Mouse (Mus musculus) neural tube, embryonic 13.5 days (tissue): Measurements from ENCODE around the gene Gpc3. TPM values are rescaled to one million over a fixed set of nuclear protein-coding genes. Genes with fewer than 3 reads are reported as not detected.

Experiments used
- ATAC-seq: fragments of 200-750 bp; cut with Nextera tagmentation; 2 replicates; pipeline ENCODE4 v1.8.0; 2017; ENCODE audit warnings: low read depth, mild to moderate bottlenecking, moderate TSS enrichment, moderate library complexity
- H3K27ac ChIP-seq: fragments of 300-500 bp; sonication (generic); replicated peaks from 2 replicates; pipeline ENCODE4 v1.5.1; 2015; ENCODE audit warnings: moderate library complexity, mild to moderate bottlenecking, inconsistent platforms
- H3K27me3 ChIP-seq: fragments of 300-500 bp; sonication (generic); 2 replicates; pipeline ENCODE4 v1.6.1; 2015; ENCODE audit warnings: mild to moderate bottlenecking, inconsistent platforms
- H3K36me3 ChIP-seq: fragments of 300-500 bp; sonication (generic); 2 replicates; pipeline ENCODE4 v1.6.1; 2015; ENCODE audit warnings: mild to moderate bottlenecking, inconsistent platforms
- H3K4me1 ChIP-seq: fragments of 300-500 bp; sonication (generic); replicated peaks from 2 replicates; pipeline ENCODE4 v1.6.1; 2015; ENCODE audit warnings: inconsistent platforms
- H3K4me2 ChIP-seq: fragments of 300-500 bp; sonication (generic); 2 replicates; pipeline ENCODE4 v1.6.1; 2015; ENCODE audit warnings: inconsistent platforms, mild to moderate bottlenecking, moderate library complexity
- H3K4me3 ChIP-seq: fragments of 300-500 bp; sonication (generic); 2 replicates; pipeline ENCODE4 v1.5.1; 2015; ENCODE audit warnings: mild to moderate bottlenecking, inconsistent platforms
- H3K9ac ChIP-seq: fragments of 300-500 bp; sonication (generic); 2 replicates; pipeline ENCODE4 v1.6.1; 2015; ENCODE audit warnings: moderate library complexity, mild to moderate bottlenecking, inconsistent platforms
- H3K9me3 ChIP-seq: fragments of 300-500 bp; sonication (generic); 2 replicates; pipeline ENCODE4 v1.6.1; 2016; ENCODE audit warnings: inconsistent platforms
- WGBS: fragments of 180-500 bp; shearing (Covaris S2); methylation state at CpG from one replicate; pipeline ENCODE4 v1.1.7; 2015; 5-methylcytosine and 5-hydroxymethylcytosine counted together
- microRNA counts: library from miRNA; unstranded; fragments of <30 nt; microRNA quantifications from one replicate; lab custom pipeline; 2016
- microRNA-seq: library from miRNA; unstranded; fragments of <30 nt; microRNA quantifications from one replicate; pipeline ENCODE4, GENCODE M21; 2016
- polyA plus RNA-seq: library from polyadenylated mRNA; unstranded; fragments of >200 nt; fragmentation: Nextera tagmentation; extraction: Ambion mirVana; gene quantifications from 2 replicates; pipeline ENCODE4 v1.2.1, GENCODE M21; 2015

Gpc3 gene
- polyA plus RNA-seq, 1 experiment from 2014 or later: 136 TPM

DNA sequence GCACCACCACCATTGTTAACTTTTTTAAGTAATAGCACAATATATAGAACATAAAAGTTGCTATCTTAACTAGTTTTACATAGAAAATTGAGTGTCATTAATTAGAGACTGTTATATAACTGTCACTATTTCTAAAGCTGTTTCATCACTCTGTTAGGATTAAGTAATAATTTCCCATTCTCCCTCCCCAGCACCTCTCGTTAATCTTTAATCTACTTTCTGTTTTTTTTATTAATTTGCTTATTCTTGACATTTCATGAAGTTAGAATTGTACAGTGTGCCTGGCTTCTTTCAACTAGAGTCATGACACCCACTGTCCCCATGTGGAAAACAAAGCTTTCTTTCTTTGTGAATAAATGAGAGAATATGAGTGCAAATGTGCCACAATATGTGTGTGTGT, 359.2 kb downstream of the Gpc3 start:
- no peak overlapping the region for H3K27ac ChIP-seq
- H3K27me3 ChIP-seq: no peaks in the 10 kb centered on the region
- no peak overlapping the region for H3K4me2 ChIP-seq
- no peak for ATAC-seq
- no peak overlapping the region for H3K9ac ChIP-seq
- H3K4me3 ChIP-seq: no peak overlapping the region
- no peaks in the 10 kb centered on the region for H3K36me3 ChIP-seq
- no peaks in the 10 kb centered on the region for H3K4me1 ChIP-seq
- H3K9me3 ChIP-seq: no peaks in the 10 kb centered on the region
- 77% methylated on average over 1 of the region's 1 CpGs for WGBS

DNA sequence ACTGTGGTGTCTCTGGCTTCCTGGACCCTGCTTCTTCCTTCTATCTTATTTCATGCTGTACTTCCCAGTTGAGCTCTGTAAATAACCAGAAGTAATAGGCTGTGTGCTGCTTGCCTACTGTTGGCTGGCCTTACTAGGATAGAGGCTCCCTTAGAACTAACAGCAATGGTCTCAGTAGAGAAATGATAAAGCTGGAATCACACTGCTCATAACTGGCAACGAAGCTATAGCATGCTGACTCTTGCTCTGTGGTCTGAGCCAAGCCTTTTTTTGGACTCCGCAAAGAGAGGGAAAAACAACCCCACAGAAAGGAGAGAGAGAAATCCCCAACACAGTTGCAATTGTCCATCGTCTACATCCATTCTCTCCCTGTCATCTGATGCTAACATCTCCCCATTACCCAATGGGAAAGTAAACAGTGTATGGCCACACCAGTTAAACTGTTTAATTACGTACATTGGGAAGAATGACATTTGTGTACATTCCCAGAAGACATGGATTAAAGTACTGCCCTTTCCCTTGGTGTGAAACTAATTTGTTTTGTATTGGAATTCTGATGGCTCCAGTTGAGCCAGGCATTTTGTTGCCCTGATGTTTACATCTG, 368.0 kb downstream of the Gpc3 start:
- WGBS: 76% methylated on average over 4 of the region's 4 CpGs
- no peak overlapping the region for H3K4me3 ChIP-seq

GRCm38 (mm10) chrX:52237470-52237869, 376.3 kb downstream of the Gpc3 start:
- no peak overlapping the region for H3K27ac ChIP-seq
- no peaks in the 10 kb centered on the region for H3K27me3 ChIP-seq
- no peak for ATAC-seq
- H3K4me3 ChIP-seq: no peak overlapping the region
- H3K4me2 ChIP-seq: no peak overlapping the region
- H3K9me3 ChIP-seq: no peaks in the 10 kb centered on the region
- 90% methylated on average over 4 of the region's 4 CpGs for WGBS
- H3K36me3 ChIP-seq: no peaks in the 10 kb centered on the region
- H3K4me1 ChIP-seq: no peaks in the 10 kb centered on the region
- H3K9ac ChIP-seq: no peak overlapping the region

More for the DNA sequence above, 368.0 kb downstream of the Gpc3 start:
- Histone ChIP-seq H3K27me3 (no peaks in the 10 kb centered on the region), H3K36me3 (no peaks in the 10 kb centered on the region), H3K9me3 (no peaks in the 10 kb centered on the region), H3K27ac (no peak overlapping the region), H3K4me2 (no peak overlapping the region), H3K9ac (no peak overlapping the region), H3K4me1 (no peaks in the 10 kb centered on the region)
- no peak for ATAC-seq

DNA sequence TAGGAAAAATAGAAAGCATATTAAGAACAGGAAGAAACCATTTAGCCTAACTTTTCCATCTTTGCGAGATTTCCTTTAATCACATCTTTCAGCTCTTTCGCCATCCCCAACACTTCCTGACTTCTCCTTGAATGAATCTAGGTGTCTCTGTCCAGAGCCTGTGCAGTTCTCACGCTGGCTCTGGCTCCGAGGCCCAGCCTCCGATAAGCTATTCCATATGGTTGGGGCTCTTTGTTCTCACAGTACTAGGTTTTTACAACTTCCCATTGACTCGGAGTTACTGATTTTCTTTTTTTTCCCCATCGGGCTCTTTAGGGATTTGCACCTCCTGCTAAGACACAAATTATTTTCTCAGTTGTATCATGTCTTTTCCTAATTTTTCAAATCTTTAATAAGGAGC, 381.8 kb downstream of the Gpc3 start:
- no peak overlapping the region for H3K4me3 ChIP-seq
- H3K9me3 ChIP-seq: no peaks in the 10 kb centered on the region
- WGBS: 47% methylated on average over 7 of the region's 7 CpGs
- H3K9ac ChIP-seq: no peak overlapping the region
- H3K27me3 ChIP-seq: no peaks in the 10 kb centered on the region
- H3K4me2 ChIP-seq: no peak overlapping the region
- no peaks in the 10 kb centered on the region for H3K4me1 ChIP-seq
- no peak for ATAC-seq
- H3K27ac ChIP-seq: no peak overlapping the region
- no peaks in the 10 kb centered on the region for H3K36me3 ChIP-seq

DNA sequence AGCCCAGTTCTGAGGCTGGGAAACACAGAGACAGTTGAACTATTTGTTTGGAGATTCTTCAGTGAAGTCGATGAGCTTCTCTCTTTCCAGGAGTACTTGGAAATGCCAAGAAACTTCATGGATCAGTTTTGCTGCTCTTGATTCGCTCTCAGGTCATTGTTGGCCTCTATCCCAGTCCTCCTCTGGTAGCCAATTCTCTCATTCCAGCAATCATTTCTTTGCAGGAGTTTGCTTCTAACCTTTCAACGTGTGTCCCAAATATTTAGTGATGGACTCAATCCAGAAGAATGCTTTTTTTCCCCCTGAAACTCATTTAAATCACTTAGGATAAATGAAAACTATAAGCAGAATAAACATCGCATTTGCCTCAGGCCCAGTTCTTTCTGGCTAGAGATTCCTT, 383.0 kb downstream of the Gpc3 start:
- no peak overlapping the region for H3K9ac ChIP-seq
- H3K4me1 ChIP-seq: no peaks in the 10 kb centered on the region
- H3K9me3 ChIP-seq: no peaks in the 10 kb centered on the region
- no peaks in the 10 kb centered on the region for H3K27me3 ChIP-seq
- no peak overlapping the region for H3K4me3 ChIP-seq
- H3K36me3 ChIP-seq: no peaks in the 10 kb centered on the region
- H3K27ac ChIP-seq: no peak overlapping the region
- 80% methylated on average over 4 of the region's 4 CpGs for WGBS
- no peak for ATAC-seq
- H3K4me2 ChIP-seq: no peak overlapping the region

MicroRNAs within 50 kb of the gene (microRNA counts, 519-probe panel; counts per million panel counts)
- microRNA mmu-miR-717 (lab: Ali Mortazavi, UCI): not detected

Small RNA genes lying within 50 kb of the gene (microRNA-seq; reads per million reads assigned to microRNA genes)
- gene Mir6384 (not detected), gene Mir717 (not detected)

Other genes starting within 250 kb of the Gpc3 start
- 4.7 and 5.1 TPM in 2 replicates for gene Ccdc160, start 177.2 kb upstream of the Gpc3 start, polyA plus RNA-seq